Mouse (Mus musculus) lung, postnatal 0 days (tissue): Measurements from ENCODE around the gene Xlr4a.

ENCODE experiments used
- CTCF ChIP-seq: IDR thresholded peaks from 2 replicates; pipeline ENCODE4 v1.5.1; 2016; ENCODE audit warnings: antibody characterized with exemption, mild to moderate bottlenecking
- EP300 ChIP-seq: IDR thresholded peaks from 2 replicates; pipeline ENCODE4 v1.6.1; 2016; ENCODE audit warnings: antibody characterized with exemption, mild to moderate bottlenecking, control low read depth

- TF ChIP-seq CTCF (peak; percentile 90), EP300 (no peak)
Observed at GRCm38 (mm10) chrX:73053860-73054563, 28.3 kb downstream of the Xlr4a start.
